Mouse (Mus musculus) subcutaneous adipose tissue, adult 2 months (tissue): Measurements from ENCODE around the gene Gm10184. TPM values are rescaled to one million over a fixed set of nuclear protein-coding genes. Genes with fewer than 3 reads are reported as not detected.

Experiments
- polyA plus RNA-seq: library from polyadenylated mRNA; depleted of rRNA; stranded (reverse); fragments of >200 nt; gene quantifications from 2 replicates; pipeline ENCODE4 v1.2.3, GENCODE M21; 2012; ENCODE audit warnings: low replicate concordance; rRNA removed

Gm10184 gene
- polyA plus RNA-seq = 12.2 and 19.9 TPM in 2 replicates

GRCm38 (mm10) chr17:89910349-89910748 is at the start of gene Gm10184:
Gm10184 (minus strand) TSS chr17:89910449.

